Mouse (Mus musculus) thymus, adult 2 months (tissue): ENCODE data around the gene Ntrk3. TPM values are rescaled to one million over a fixed set of nuclear protein-coding genes. Genes with fewer than 3 reads are reported as not detected.

Source experiments
- DNase-seq: peaks from one replicate; pipeline ENCODE4 v3.0.0; 2021
- H3K27ac ChIP-seq: fragments of 200-500 bp; 2 replicates; pipeline ENCODE4 v1.5.1; 2012; ENCODE audit warnings: low read length, control low read depth; ENCODE audit not compliant: control insufficient read depth, insufficient read depth
- H3K27me3 ChIP-seq: fragments of 200-500 bp; 2 replicates; pipeline ENCODE4 v1.6.1; 2012; ENCODE audit warnings: mild to moderate bottlenecking, low read length, moderate library complexity, mixed read lengths; ENCODE audit not compliant: control insufficient read depth, insufficient read depth
- H3K36me3 ChIP-seq: fragments of 200-500 bp; 2 replicates; pipeline ENCODE4 v1.6.1; 2012; ENCODE audit warnings: mild to moderate bottlenecking, low read length, moderate library complexity; ENCODE audit not compliant: control insufficient read depth, insufficient read depth
- H3K4me1 ChIP-seq: fragments of 200-500 bp; replicated peaks from 2 replicates; pipeline ENCODE4 v1.6.1; 2012; ENCODE audit warnings: low read length; ENCODE audit not compliant: control insufficient read depth, insufficient read depth
- H3K4me3 ChIP-seq: fragments of 200-500 bp; 2 replicates; pipeline ENCODE4 v1.5.1; 2012; ENCODE audit warnings: mild to moderate bottlenecking, low read length, control low read depth, moderate library complexity; ENCODE audit not compliant: control insufficient read depth, insufficient read depth
- CTCF ChIP-seq: fragments of 200-500 bp; IDR thresholded peaks from 2 replicates; pipeline ENCODE4 v1.5.1; 2012; ENCODE audit warnings: mild to moderate bottlenecking, control low read depth, low read length, moderate library complexity, borderline replicate concordance; ENCODE audit not compliant: control insufficient read depth, poor library complexity, insufficient read depth; ENCODE audit errors: extremely low read depth
- POLR2A ChIP-seq: fragments of 200-500 bp; IDR thresholded peaks from 2 replicates; pipeline ENCODE4 v1.6.1; 2012; ENCODE audit warnings: mild to moderate bottlenecking, low read length, control low read depth, moderate library complexity; ENCODE audit not compliant: control insufficient read depth, poor library complexity, insufficient read depth; ENCODE audit errors: extremely low read depth
- WGBS: fragments of 180-500 bp; shearing (Covaris S2); methylation state at CpG from one replicate; pipeline ENCODE4 v1.1.7; 2018; 5-methylcytosine and 5-hydroxymethylcytosine counted together
- polyA plus RNA-seq: library from polyadenylated mRNA; depleted of rRNA; stranded (reverse); fragments of >200 nt; gene quantifications from 2 replicates; pipeline ENCODE4 v1.2.3, GENCODE M21; 2012

Gene Ntrk3
- polyA plus RNA-seq, 1 experiment = 54.7 TPM

- Histone ChIP-seq H3K4me1 (no peaks in the 10 kb centered on the region), H3K36me3 (no peaks in the 10 kb centered on the region), H3K27me3 (no peaks in the 10 kb centered on the region), H3K27ac (no peak overlapping the region), H3K4me3 (no peak overlapping the region)
- WGBS = 39% methylated on average over 17 of the region's 17 CpGs
- no peak for DNase-seq
- TF ChIP-seq CTCF (no peak), POLR2A (no peak)
Measured at GRCm38 (mm10) chr7:78190931-78191653, 546.7 kb downstream of the Ntrk3 start.

- WGBS = 58% methylated on average over 4 of the region's 4 CpGs
- no peaks in the 10 kb centered on the region for H3K27me3 ChIP-seq
Measured at GRCm38 (mm10) chr7:78185578-78185977, 552.2 kb downstream of the Ntrk3 start.

GRCm38 (mm10) chr7:78183396-78183795 is 554.4 kb downstream of the Ntrk3 start:
- Histone ChIP-seq H3K27ac (no peak overlapping the region), H3K4me3 (no peak overlapping the region), H3K36me3 (no peaks in the 10 kb centered on the region), H3K27me3 (no peaks in the 10 kb centered on the region), H3K4me1 (no peaks in the 10 kb centered on the region)
- 10% methylated on average over 1 of the region's 1 CpGs for WGBS
- no peak for DNase-seq
- TF ChIP-seq CTCF (no peak), POLR2A (no peak)

More at GRCm38 (mm10) chr7:78185578-78185977, 552.2 kb downstream of the Ntrk3 start:
- no peak for DNase-seq
- H3K4me3 ChIP-seq = no peak overlapping the region
- no peak for TF ChIP-seq POLR2A
- TF ChIP-seq CTCF = no peak
- no peaks in the 10 kb centered on the region for H3K4me1 ChIP-seq
- H3K27ac ChIP-seq = no peak overlapping the region
- H3K36me3 ChIP-seq = no peaks in the 10 kb centered on the region

DNA sequence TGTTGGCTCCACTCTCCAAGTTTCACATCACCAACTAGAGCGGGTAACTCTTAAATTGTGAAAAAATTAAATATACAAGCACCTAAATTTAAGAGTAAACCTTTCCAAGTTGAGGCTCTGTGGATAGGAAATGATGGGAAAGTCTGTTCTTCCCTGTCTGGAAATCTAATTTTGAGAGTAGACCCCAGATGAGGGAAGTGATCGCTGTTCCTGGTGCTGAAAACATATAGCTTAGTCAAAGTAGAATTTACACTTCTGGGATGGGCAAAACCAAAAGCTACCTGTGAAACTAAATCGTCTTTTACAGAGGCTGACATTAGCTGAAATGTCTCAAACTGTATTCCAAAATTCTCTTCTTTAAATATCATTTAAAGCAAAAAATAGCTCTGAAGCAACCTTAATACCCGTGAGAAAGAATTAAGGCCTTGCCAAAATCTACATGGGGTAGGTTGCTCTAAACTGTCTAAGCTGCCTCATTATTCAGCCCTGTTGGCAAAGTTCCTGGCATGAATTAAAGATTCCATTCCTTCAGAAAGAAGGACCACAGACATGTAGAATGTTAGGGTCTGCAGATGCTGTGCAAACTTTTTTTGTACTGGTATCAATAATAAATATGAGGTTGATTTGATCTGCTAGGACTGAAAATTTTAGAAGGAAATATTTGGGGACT is 557.7 kb downstream of the Ntrk3 start:
- H3K36me3 ChIP-seq = no peaks in the 10 kb centered on the region
- no peaks in the 10 kb centered on the region for H3K4me1 ChIP-seq
- DNase-seq = no peak
- TF ChIP-seq CTCF (no peak), POLR2A (no peak)
- H3K4me3 ChIP-seq = no peak overlapping the region
- whole genome bisulfite sequencing = 82% methylated on average over 4 of the region's 4 CpGs
- H3K27me3 ChIP-seq = no peaks in the 10 kb centered on the region
- H3K27ac ChIP-seq = no peak overlapping the region

- H3K27ac ChIP-seq = no peak overlapping the region
- H3K4me1 ChIP-seq = no peaks in the 10 kb centered on the region
- H3K4me3 ChIP-seq = no peak overlapping the region
- no peak for DNase-seq
- TF ChIP-seq POLR2A (no peak), CTCF (no peak)
- WGBS = 83% methylated on average over 5 of the region's 5 CpGs
- H3K36me3 ChIP-seq = no peaks in the 10 kb centered on the region
- H3K27me3 ChIP-seq = no peaks in the 10 kb centered on the region
Measured at GRCm38 (mm10) chr7:78172267-78172955, 565.4 kb downstream of the Ntrk3 start.

- TF ChIP-seq POLR2A = no peak
- TF ChIP-seq CTCF = no peak
- Histone ChIP-seq H3K27me3 (no peaks in the 10 kb centered on the region), H3K4me1 (no peaks in the 10 kb centered on the region), H3K4me3 (no peak overlapping the region), H3K36me3 (no peaks in the 10 kb centered on the region), H3K27ac (no peak overlapping the region)
- no peak for DNase-seq
- WGBS = 67% methylated on average over 1 of the region's 1 CpGs
Measured at GRCm38 (mm10) chr7:78165466-78165865, 572.3 kb downstream of the Ntrk3 start.
